Mouse (Mus musculus): Measurements from ENCODE around the gene Acer2. TPM values are rescaled to one million over a fixed set of nuclear protein-coding genes. Genes with fewer than 3 reads are reported as not detected.

Gene Acer2
- polyA plus RNA-seq, 1 experiment from 2014 or later, result 28.1 TPM

GRCm38 (mm10) chr4:86924804-86925458 is 50.7 kb downstream of the Acer2 start:
- Histone ChIP-seq H3K4me1 (replicated peaks; ENCODE audit: control insufficient read depth, insufficient read depth, low read length) (no peaks in the 10 kb centered on the region), H3K9me3 (ENCODE audit: control insufficient read depth, low read length) (no peaks in the 10 kb centered on the region), H3K27ac (ENCODE audit: low read depth) (no peak overlapping the region), H3K4me2 (ENCODE audit: low read length) (no peak overlapping the region), H3K4me3 (ENCODE audit: low read depth, low read length) (no peak overlapping the region), H3K27me3 (replicated peaks; ENCODE audit: control insufficient read depth, insufficient read depth, low read length) (no peaks in the 10 kb centered on the region), H3K36me3 (ENCODE audit: control insufficient read depth, insufficient read depth, low read length) (no peaks in the 10 kb centered on the region), H3K9ac (ENCODE audit: low read length) (no peak overlapping the region)
- 8% methylated on average over 9 of the region's 9 CpGs for WGBS
- ATAC-seq (replicated peaks; ENCODE audit: low FRiP score, low TSS enrichment, low read depth) (no peak), DNase-seq (ENCODE audit: low spot score) (peak; percentile 93)

DNA sequence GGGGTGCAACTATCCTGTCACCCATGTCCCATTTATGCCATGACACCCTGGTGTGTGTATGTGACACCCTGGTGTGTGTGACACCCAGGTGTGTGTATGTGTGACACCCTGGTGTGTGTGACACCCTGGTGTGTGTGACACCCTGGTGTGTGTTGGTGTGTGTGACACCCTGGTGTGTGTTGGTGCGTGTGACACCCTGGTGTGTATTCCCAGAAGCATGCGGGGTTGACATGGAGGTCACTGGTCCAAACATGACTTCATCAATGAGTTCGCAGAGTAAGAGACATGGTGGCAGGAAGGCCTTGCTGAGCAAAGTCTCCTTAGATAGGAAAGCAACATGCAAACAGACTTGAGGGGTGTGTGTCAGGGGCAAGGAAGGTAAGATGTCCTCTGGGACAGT is 52.8 kb downstream of the Acer2 start:
- Histone ChIP-seq H3K27me3 (replicated peaks; ENCODE audit: control insufficient read depth, insufficient read depth, low read length) (no peaks in the 10 kb centered on the region), H3K36me3 (ENCODE audit: control insufficient read depth, insufficient read depth, low read length) (no peaks in the 10 kb centered on the region), H3K4me3 (ENCODE audit: low read depth, low read length) (no peak overlapping the region), H3K9ac (ENCODE audit: low read length) (no peak overlapping the region), H3K4me1 (replicated peaks; ENCODE audit: control insufficient read depth, insufficient read depth, low read length) (no peaks in the 10 kb centered on the region), H3K4me2 (ENCODE audit: low read length) (no peak overlapping the region), H3K9me3 (ENCODE audit: control insufficient read depth, low read length) (no peaks in the 10 kb centered on the region), H3K27ac (ENCODE audit: low read depth) (no peak overlapping the region)
- ATAC-seq (replicated peaks; ENCODE audit: low FRiP score, low TSS enrichment, low read depth) (no peak), DNase-seq (ENCODE audit: low spot score) (no peak)
- WGBS, result 79% methylated on average over 3 of the region's 3 CpGs

GRCm38 (mm10) chr4:86930101-86930635 is 56.0 kb downstream of the Acer2 start:
- ATAC-seq (replicated peaks; ENCODE audit: low FRiP score, low TSS enrichment, low read depth), result peak; percentile 28
- H3K4me3 ChIP-seq (ENCODE audit: low read depth, low read length), result peak overlapping the region; percentile 46; the same call in 1 of the 2 replicates
- no peaks in the 10 kb centered on the region for H3K4me1 ChIP-seq (replicated peaks; ENCODE audit: control insufficient read depth, insufficient read depth, low read length)
- H3K27me3 ChIP-seq (replicated peaks; ENCODE audit: control insufficient read depth, insufficient read depth, low read length), result no peaks in the 10 kb centered on the region
- 91% methylated on average over 7 of the region's 7 CpGs for WGBS
- no peaks in the 10 kb centered on the region for H3K9me3 ChIP-seq (ENCODE audit: control insufficient read depth, low read length)
- no peaks in the 10 kb centered on the region for H3K36me3 ChIP-seq (ENCODE audit: control insufficient read depth, insufficient read depth, low read length)
- H3K9ac ChIP-seq (ENCODE audit: low read length), result no peak overlapping the region
- H3K4me2 ChIP-seq (ENCODE audit: low read length), result peak overlapping the region; percentile 57
- DNase-seq (ENCODE audit: low spot score), result peak; percentile 53
- no peak overlapping the region for H3K27ac ChIP-seq (ENCODE audit: low read depth)

DNA sequence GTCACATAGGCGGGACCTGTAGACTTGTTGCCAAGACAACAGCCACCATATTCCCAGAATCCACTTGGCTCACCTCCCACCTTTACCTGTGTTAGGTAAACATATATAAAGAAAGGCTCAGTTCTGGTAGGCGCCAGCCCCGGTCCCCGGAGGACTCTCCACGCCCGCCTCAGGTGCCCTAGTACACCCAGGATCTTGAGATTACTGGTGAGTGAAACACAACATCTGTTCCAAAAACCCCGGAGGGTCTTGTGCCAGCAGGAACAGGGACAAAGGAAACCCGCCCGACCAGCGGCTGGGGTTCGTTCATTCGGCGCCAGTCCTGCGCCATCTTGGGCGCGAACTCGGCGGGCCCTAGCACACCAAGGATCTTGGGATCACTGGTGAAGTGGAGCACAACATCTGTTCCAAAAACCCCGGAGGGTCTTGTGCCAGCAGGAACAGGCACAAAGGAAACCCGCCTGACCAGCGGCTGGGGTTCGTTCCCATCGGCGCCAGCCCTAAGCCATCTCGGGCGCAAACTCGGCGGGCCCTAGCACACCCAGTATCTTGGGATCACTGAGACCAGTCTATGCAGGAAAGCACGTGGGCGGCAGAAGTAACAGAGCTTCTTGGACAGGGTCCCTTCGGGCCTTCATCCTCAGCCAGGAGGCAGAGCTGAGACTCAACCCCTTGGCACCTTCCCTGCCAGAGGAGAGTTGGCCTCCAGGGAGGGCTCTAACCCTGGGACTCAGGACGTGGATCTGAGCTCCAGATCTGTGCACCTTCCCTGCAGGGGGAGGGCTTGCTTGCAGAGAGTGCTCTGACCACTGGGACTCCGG is 56.6 kb downstream of the Acer2 start:
- H3K27me3 ChIP-seq (replicated peaks; ENCODE audit: control insufficient read depth, insufficient read depth, low read length), result no peaks in the 10 kb centered on the region
- DNase-seq (ENCODE audit: low spot score) (peak; percentile 89), ATAC-seq (replicated peaks; ENCODE audit: low FRiP score, low TSS enrichment, low read depth) (peak; percentile 84)
- H3K27ac ChIP-seq (ENCODE audit: low read depth), result peak overlapping the region; percentile 65
- H3K4me1 ChIP-seq (replicated peaks; ENCODE audit: control insufficient read depth, insufficient read depth, low read length), result no peaks in the 10 kb centered on the region
- 8% methylated on average over 33 of the region's 33 CpGs for WGBS
- H3K9ac ChIP-seq (ENCODE audit: low read length), result peak overlapping the region; percentile 60
- H3K36me3 ChIP-seq (ENCODE audit: control insufficient read depth, insufficient read depth, low read length), result no peaks in the 10 kb centered on the region
- H3K4me3 ChIP-seq (ENCODE audit: low read depth, low read length), result peak overlapping the region; percentile 46
- H3K9me3 ChIP-seq (ENCODE audit: control insufficient read depth, low read length), result no peaks in the 10 kb centered on the region
- peak overlapping the region; percentile 57 for H3K4me2 ChIP-seq (ENCODE audit: low read length)

GRCm38 (mm10) chr4:86933026-86933425 is 58.8 kb downstream of the Acer2 start:
- no peak overlapping the region for H3K9ac ChIP-seq (ENCODE audit: low read length)
- WGBS, result 82% methylated on average over 6 of the region's 6 CpGs
- no peaks in the 10 kb centered on the region for H3K4me1 ChIP-seq (replicated peaks; ENCODE audit: control insufficient read depth, insufficient read depth, low read length)
- no peaks in the 10 kb centered on the region for H3K36me3 ChIP-seq (ENCODE audit: control insufficient read depth, insufficient read depth, low read length)
- H3K27me3 ChIP-seq (replicated peaks; ENCODE audit: control insufficient read depth, insufficient read depth, low read length), result no peaks in the 10 kb centered on the region
- H3K9me3 ChIP-seq (ENCODE audit: control insufficient read depth, low read length), result no peaks in the 10 kb centered on the region
- DNase-seq (ENCODE audit: low spot score) (no peak), ATAC-seq (replicated peaks; ENCODE audit: low FRiP score, low TSS enrichment, low read depth) (no peak; the same call in 1 of the 2 replicates)
- no peak overlapping the region for H3K27ac ChIP-seq (ENCODE audit: low read depth)
- no peak overlapping the region for H3K4me3 ChIP-seq (ENCODE audit: low read depth, low read length)
- H3K4me2 ChIP-seq (ENCODE audit: low read length), result no peak overlapping the region

- 89% methylated on average over 9 of the region's 9 CpGs for WGBS
- no peak for ATAC-seq (replicated peaks; ENCODE audit: low FRiP score, low TSS enrichment, low read depth)
- DNase-seq (ENCODE audit: low spot score), result no peak
- no peak overlapping the region for H3K4me3 ChIP-seq (ENCODE audit: low read depth, low read length)
- no peak overlapping the region for H3K4me2 ChIP-seq (ENCODE audit: low read length)
- no peak overlapping the region for H3K9ac ChIP-seq (ENCODE audit: low read length)
- H3K27ac ChIP-seq (ENCODE audit: low read depth), result no peak overlapping the region
- no peaks in the 10 kb centered on the region for H3K9me3 ChIP-seq (ENCODE audit: control insufficient read depth, low read length)
- H3K36me3 ChIP-seq (ENCODE audit: control insufficient read depth, insufficient read depth, low read length), result no peaks in the 10 kb centered on the region
- H3K27me3 ChIP-seq (replicated peaks; ENCODE audit: control insufficient read depth, insufficient read depth, low read length), result no peaks in the 10 kb centered on the region
- no peaks in the 10 kb centered on the region for H3K4me1 ChIP-seq (replicated peaks; ENCODE audit: control insufficient read depth, insufficient read depth, low read length)
Observed at GRCm38 (mm10) chr4:86936217-86936616, 62.0 kb downstream of the Acer2 start.

DNA sequence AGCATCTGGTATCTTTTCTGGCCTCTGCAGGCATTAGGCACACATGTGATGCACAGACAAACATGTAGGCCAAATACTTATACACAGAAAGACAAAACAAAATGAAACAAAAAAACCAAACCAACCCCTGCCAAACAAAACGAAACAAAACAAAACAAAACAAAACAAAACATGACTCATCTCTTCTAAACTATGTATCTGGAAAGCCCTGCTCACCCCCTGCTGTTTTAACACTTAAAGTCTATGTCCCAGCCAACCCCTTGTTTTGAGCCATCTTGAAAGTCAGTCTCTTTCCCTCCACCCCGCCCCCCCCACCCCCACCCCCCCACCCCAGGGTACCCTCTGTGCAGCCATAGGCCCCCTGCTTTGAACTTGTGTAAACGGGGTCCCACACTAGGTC is 62.5 kb downstream of the Acer2 start:
- WGBS, result 59% methylated on average over 3 of the region's 3 CpGs
- no peak for ATAC-seq (replicated peaks; ENCODE audit: low FRiP score, low TSS enrichment, low read depth)

GRCm38 (mm10) chr4:86942656-86943055 is 68.5 kb downstream of the Acer2 start:
- DNase-seq (ENCODE audit: low spot score), result no peak
- WGBS, result 79% methylated on average over 6 of the region's 6 CpGs
- no peaks in the 10 kb centered on the region for H3K36me3 ChIP-seq (ENCODE audit: control insufficient read depth, insufficient read depth, low read length)
- no peak overlapping the region for H3K9ac ChIP-seq (ENCODE audit: low read length)
- no peak overlapping the region for H3K4me2 ChIP-seq (ENCODE audit: low read length)
- no peak overlapping the region for H3K4me3 ChIP-seq (ENCODE audit: low read depth, low read length)
- no peak for ATAC-seq (replicated peaks; ENCODE audit: low FRiP score, low TSS enrichment, low read depth)
- no peaks in the 10 kb centered on the region for H3K9me3 ChIP-seq (ENCODE audit: control insufficient read depth, low read length)
- no peaks in the 10 kb centered on the region for H3K27me3 ChIP-seq (replicated peaks; ENCODE audit: control insufficient read depth, insufficient read depth, low read length)
- H3K4me1 ChIP-seq (replicated peaks; ENCODE audit: control insufficient read depth, insufficient read depth, low read length), result no peaks in the 10 kb centered on the region
- no peak overlapping the region for H3K27ac ChIP-seq (ENCODE audit: low read depth)

More for the DNA sequence above, 62.5 kb downstream of the Acer2 start:
- no peak for DNase-seq (ENCODE audit: low spot score)
- no peaks in the 10 kb centered on the region for H3K9me3 ChIP-seq (ENCODE audit: control insufficient read depth, low read length)
- no peaks in the 10 kb centered on the region for H3K36me3 ChIP-seq (ENCODE audit: control insufficient read depth, insufficient read depth, low read length)
- H3K27me3 ChIP-seq (replicated peaks; ENCODE audit: control insufficient read depth, insufficient read depth, low read length), result no peaks in the 10 kb centered on the region
- H3K4me1 ChIP-seq (replicated peaks; ENCODE audit: control insufficient read depth, insufficient read depth, low read length), result no peaks in the 10 kb centered on the region
- no peak overlapping the region for H3K27ac ChIP-seq (ENCODE audit: low read depth)
- no peak overlapping the region for H3K4me3 ChIP-seq (ENCODE audit: low read depth, low read length)
- no peak overlapping the region for H3K9ac ChIP-seq (ENCODE audit: low read length)
- H3K4me2 ChIP-seq (ENCODE audit: low read length), result no peak overlapping the region
